Mouse (Mus musculus): ENCODE results near the gene Tmem246.

- TF ChIP-seq CTCF (IDR thresholded peaks at IDR 0.05; ENCODE audit: borderline replicate concordance, insufficient read depth, low read depth, low read length) (no peak), POLR2A (IDR thresholded peaks at IDR 0.05; ENCODE audit: borderline replicate concordance, insufficient read depth, low read length) (no peak)
Observed at GRCm38 (mm10) chr4:49623916-49624315, 26.2 kb upstream of the Tmem246 start.
